Mouse (Mus musculus): ENCODE measurements around the gene Napepld. TPM values are rescaled to one million over a fixed set of nuclear protein-coding genes. Genes with fewer than 3 reads are reported as not detected.
A peak's percentile ranks its signal among the peaks of the same experiment; 100 is the strongest.

Gene Napepld
- polyA plus RNA-seq, 1 experiment: 14.4 TPM

DNA sequence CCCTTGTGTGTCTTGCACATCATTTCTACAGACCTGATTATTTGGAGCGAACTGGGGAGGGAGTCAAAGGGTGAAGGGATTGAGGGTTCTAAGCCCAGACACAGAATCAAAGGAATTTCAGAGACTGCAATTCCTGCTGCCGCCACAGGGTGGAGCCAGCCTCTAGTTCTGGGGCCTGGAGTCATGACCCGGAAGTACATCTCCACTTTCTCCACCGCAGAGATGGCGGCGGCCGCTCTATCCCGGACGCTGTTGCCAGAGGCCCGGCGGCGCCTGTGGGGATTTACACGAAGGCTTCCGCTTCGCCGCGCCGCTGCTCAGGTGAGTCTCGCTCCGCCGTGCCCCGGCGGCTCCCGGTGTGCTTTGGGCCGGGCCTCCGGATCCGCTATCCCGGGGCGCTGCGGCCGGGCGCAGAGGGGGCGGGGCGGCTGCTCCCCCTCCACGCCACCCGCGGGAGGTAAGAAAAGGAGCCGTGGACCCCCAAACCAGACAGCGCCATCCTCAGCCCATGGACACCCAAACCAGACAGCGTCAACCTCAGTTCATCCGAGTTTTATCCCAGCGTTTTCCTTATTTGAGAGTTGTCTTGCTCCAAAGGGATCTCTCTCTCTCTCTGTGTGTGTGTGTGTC is 35.9 kb upstream of the Napepld start, which contains the start of gene Pmpcb:
Gene Pmpcb, plus strand, starts transcription at position 186 of the 630 bp plus-strand sequence.
- peak within 1 kb of the TSS; percentile 7 for H3K27ac ChIP-seq (ENCODE audit: control insufficient read depth, insufficient read depth, low read depth, low read length)
- H3K27me3 ChIP-seq (ENCODE audit: control insufficient read depth, insufficient read depth, low read length): no peaks in the 10 kb centered on the region
- TF ChIP-seq POLR2A (IDR thresholded peaks at IDR 0.05; ENCODE audit: control insufficient read depth, low read depth, low read length): peak; percentile 84
- peak; percentile 95 for TF ChIP-seq CTCF (IDR thresholded peaks at IDR 0.05; ENCODE audit: control insufficient read depth, insufficient read depth, insufficient replicate concordance, low read depth, low read length)
- peaks cover 14% of the 10 kb centered on the region for H3K4me1 ChIP-seq (ENCODE audit: control insufficient read depth, insufficient read depth, low read length)
- H3K4me3 ChIP-seq (ENCODE audit: control insufficient read depth, low read depth, low read length): peak within 1 kb of the TSS; percentile 80
- H3K36me3 ChIP-seq (ENCODE audit: control insufficient read depth, insufficient read depth, low read length): peaks cover 6% of the 10 kb centered on the region

DNA sequence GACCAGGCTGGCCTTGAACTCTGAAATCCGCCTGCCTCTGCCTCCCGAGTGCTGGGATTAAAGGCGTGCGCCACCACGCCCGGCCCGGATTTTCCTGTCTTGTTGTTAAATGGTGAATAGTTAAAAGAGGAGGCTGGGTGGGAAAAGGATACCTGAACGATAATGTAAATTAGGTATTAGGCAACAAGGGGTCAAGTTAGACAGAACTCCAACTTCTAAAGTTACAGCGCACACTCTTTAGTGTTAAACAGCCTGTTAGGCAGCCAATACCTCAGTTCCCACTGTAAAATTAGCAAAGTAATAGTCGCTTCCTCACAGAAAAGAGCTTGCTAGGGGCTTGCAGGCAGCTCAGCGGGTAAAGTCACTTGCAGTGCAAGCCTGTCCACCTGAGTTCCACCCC is 34.9 kb upstream of the Napepld start:
- Histone ChIP-seq H3K36me3 (ENCODE audit: control insufficient read depth, insufficient read depth, low read length) (peaks cover 6% of the 10 kb centered on the region), H3K4me1 (ENCODE audit: control insufficient read depth, insufficient read depth, low read length) (peaks cover 14% of the 10 kb centered on the region), H3K27ac (ENCODE audit: control insufficient read depth, insufficient read depth, low read depth, low read length) (no peak overlapping the region), H3K27me3 (ENCODE audit: control insufficient read depth, insufficient read depth, low read length) (no peaks in the 10 kb centered on the region), H3K4me3 (ENCODE audit: control insufficient read depth, low read depth, low read length) (no peak overlapping the region)
- TF ChIP-seq CTCF (IDR thresholded peaks at IDR 0.05; ENCODE audit: control insufficient read depth, insufficient read depth, insufficient replicate concordance, low read depth, low read length) (no peak), POLR2A (IDR thresholded peaks at IDR 0.05; ENCODE audit: control insufficient read depth, low read depth, low read length) (no peak)

DNA sequence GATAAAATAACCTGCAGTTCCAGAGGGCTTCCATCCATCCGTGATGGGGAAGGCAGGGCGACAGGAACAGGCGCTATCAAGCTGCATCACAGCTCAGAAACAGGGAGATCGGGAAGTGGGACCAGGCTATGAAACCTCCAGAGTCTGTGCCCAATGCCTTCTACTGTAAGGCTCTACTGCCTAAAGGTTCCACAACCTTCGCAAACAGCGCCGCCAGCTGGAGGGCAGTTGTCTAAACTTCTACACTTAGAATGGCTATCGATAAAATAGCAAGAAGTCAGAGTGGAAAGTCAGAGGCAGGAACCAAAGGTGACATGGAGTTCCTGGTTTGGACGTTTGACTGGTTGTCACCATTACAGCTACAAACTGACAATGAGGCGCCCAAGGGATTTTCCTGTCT is 34.4 kb upstream of the Napepld start:
- Histone ChIP-seq H3K4me1 (ENCODE audit: control insufficient read depth, insufficient read depth, low read length) (peaks cover 14% of the 10 kb centered on the region), H3K27ac (ENCODE audit: control insufficient read depth, insufficient read depth, low read depth, low read length) (peak overlapping the region; percentile 41; the same call in 1 of the 2 replicates), H3K4me3 (ENCODE audit: control insufficient read depth, low read depth, low read length) (peak overlapping the region; percentile 84), H3K27me3 (ENCODE audit: control insufficient read depth, insufficient read depth, low read length) (no peaks in the 10 kb centered on the region), H3K36me3 (ENCODE audit: control insufficient read depth, insufficient read depth, low read length) (peaks cover 6% of the 10 kb centered on the region)
- TF ChIP-seq CTCF (IDR thresholded peaks at IDR 0.05; ENCODE audit: control insufficient read depth, insufficient read depth, insufficient replicate concordance, low read depth, low read length): peak; percentile 72; the same call in 1 of the 2 replicates
- no peak for TF ChIP-seq POLR2A (IDR thresholded peaks at IDR 0.05; ENCODE audit: control insufficient read depth, low read depth, low read length)

DNA sequence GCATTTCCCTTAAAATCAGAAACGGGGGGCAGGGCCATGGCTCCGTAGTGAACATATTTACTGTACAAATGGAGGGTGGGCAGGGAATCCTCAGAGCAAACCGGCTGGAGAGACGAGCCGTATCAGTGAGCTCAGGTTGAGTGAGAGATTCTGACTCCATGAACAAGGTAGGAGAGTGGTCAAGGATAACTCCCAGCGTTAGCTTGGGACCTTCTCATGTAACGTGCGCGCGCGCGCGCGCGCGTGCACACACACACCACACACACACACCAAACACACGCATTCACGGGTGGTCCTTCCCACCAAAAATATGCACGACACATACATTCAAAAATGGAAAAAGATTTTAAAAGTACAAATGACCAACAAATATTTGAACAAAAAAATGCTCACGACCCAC is 33.9 kb upstream of the Napepld start:
- Histone ChIP-seq H3K27ac (ENCODE audit: control insufficient read depth, insufficient read depth, low read depth, low read length) (peak overlapping the region; percentile 41), H3K4me1 (ENCODE audit: control insufficient read depth, insufficient read depth, low read length) (peaks cover 14% of the 10 kb centered on the region), H3K4me3 (ENCODE audit: control insufficient read depth, low read depth, low read length) (peak overlapping the region; percentile 84), H3K36me3 (ENCODE audit: control insufficient read depth, insufficient read depth, low read length) (peaks cover 3% of the 10 kb centered on the region), H3K27me3 (ENCODE audit: control insufficient read depth, insufficient read depth, low read length) (no peaks in the 10 kb centered on the region)
- no peak for TF ChIP-seq CTCF (IDR thresholded peaks at IDR 0.05; ENCODE audit: control insufficient read depth, insufficient read depth, insufficient replicate concordance, low read depth, low read length)
- no peak for TF ChIP-seq POLR2A (IDR thresholded peaks at IDR 0.05; ENCODE audit: control insufficient read depth, low read depth, low read length)

DNA sequence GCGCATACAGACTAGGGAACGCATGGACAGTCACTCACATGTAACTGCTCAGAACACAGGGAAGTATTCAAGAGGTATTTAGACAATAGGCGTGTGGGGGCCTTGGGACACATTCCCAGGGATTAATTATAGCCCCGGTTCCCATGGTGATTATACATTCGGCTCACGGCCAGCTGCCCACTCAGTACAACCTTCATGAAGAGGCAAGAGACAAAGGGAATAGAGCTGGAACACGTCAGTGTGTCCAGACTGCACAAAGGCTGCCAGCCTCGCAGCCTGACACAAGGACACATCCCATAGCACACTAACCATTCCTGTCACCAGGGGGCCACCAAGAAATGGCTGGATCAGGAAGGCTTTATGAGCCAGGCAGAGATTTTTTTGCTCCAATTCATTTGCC is 31.7 kb upstream of the Napepld start:
- no peaks in the 10 kb centered on the region for H3K36me3 ChIP-seq (ENCODE audit: control insufficient read depth, insufficient read depth, low read length)
- no peak overlapping the region for H3K4me3 ChIP-seq (ENCODE audit: control insufficient read depth, low read depth, low read length)
- no peaks in the 10 kb centered on the region for H3K27me3 ChIP-seq (ENCODE audit: control insufficient read depth, insufficient read depth, low read length)
- H3K4me1 ChIP-seq (ENCODE audit: control insufficient read depth, insufficient read depth, low read length): peaks cover 13% of the 10 kb centered on the region
- H3K27ac ChIP-seq (ENCODE audit: control insufficient read depth, insufficient read depth, low read depth, low read length): peak overlapping the region; percentile 52; the same call in 1 of the 2 replicates
- TF ChIP-seq POLR2A (IDR thresholded peaks at IDR 0.05; ENCODE audit: control insufficient read depth, low read depth, low read length) (no peak), CTCF (IDR thresholded peaks at IDR 0.05; ENCODE audit: control insufficient read depth, insufficient read depth, insufficient replicate concordance, low read depth, low read length) (peak; percentile 52; the same call in 1 of the 2 replicates)

DNA sequence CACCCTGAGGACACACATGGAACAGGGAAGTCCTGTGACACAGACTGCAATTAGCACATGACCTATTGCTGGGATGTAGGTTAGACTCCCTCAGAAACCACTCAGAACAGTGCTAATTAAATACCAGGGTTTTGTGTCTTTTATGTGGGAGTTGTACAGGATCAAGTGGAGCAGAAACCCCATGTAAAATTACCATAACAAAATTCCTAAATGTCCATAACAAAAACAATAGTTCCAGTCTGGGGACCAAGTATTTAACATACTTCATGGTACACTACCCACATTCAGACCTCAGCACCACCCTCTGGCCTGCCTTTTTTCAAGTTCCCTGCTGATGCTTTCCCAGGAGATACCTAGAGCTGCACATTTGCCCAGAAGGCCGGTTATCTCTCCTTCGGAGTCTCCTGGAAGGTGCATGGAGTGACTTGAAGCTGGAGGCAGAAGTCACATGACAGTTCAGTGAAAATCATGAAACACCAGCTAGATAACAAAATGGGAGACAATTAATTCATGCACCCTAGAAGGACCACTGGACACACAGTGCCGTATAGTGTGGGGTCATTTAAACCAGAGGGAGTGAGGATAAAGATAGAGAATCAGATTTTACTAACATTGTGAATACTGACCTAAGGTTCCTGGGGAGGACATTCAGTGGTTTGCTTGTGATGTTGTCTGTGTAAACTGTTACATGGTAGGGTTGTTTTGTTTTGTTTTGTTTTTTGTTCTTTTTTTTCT is 31.1 kb upstream of the Napepld start:
- Histone ChIP-seq H3K4me3 (ENCODE audit: control insufficient read depth, low read depth, low read length) (no peak overlapping the region), H3K27ac (ENCODE audit: control insufficient read depth, insufficient read depth, low read depth, low read length) (peak overlapping the region; percentile 52; the same call in 1 of the 2 replicates), H3K27me3 (ENCODE audit: control insufficient read depth, insufficient read depth, low read length) (no peaks in the 10 kb centered on the region), H3K4me1 (ENCODE audit: control insufficient read depth, insufficient read depth, low read length) (peaks cover 10% of the 10 kb centered on the region), H3K36me3 (ENCODE audit: control insufficient read depth, insufficient read depth, low read length) (no peaks in the 10 kb centered on the region)
- TF ChIP-seq CTCF (IDR thresholded peaks at IDR 0.05; ENCODE audit: control insufficient read depth, insufficient read depth, insufficient replicate concordance, low read depth, low read length) (no peak), POLR2A (IDR thresholded peaks at IDR 0.05; ENCODE audit: control insufficient read depth, low read depth, low read length) (no peak)

DNA sequence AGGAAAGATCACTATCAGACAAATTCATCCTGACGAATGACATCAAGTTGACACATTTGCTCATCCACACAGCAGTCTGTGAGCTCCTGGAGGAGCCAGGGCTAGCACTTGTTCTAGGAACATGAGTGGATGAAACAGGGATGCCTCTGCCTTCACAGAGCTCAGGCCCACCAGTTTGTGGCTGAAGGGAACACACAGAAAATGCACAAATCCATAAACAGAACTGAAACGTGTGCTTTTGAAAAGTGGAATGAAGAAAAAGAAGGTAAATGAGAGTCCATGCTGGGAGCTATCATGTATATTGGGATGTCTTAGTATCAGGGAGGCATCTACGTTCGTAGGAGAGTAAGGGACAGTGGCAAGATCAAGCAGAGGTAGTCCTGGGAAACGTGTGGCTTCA is 27.9 kb upstream of the Napepld start:
- no peak for TF ChIP-seq POLR2A (IDR thresholded peaks at IDR 0.05; ENCODE audit: control insufficient read depth, low read depth, low read length)
- TF ChIP-seq CTCF (IDR thresholded peaks at IDR 0.05; ENCODE audit: control insufficient read depth, insufficient read depth, insufficient replicate concordance, low read depth, low read length): no peak

More for the DNA sequence above, 27.9 kb upstream of the Napepld start:
- no peaks in the 10 kb centered on the region for H3K4me1 ChIP-seq (ENCODE audit: control insufficient read depth, insufficient read depth, low read length)
- H3K27me3 ChIP-seq (ENCODE audit: control insufficient read depth, insufficient read depth, low read length): no peaks in the 10 kb centered on the region
- no peak overlapping the region for H3K4me3 ChIP-seq (ENCODE audit: control insufficient read depth, low read depth, low read length)
- no peaks in the 10 kb centered on the region; the same call in 1 of the 2 replicates for H3K36me3 ChIP-seq (ENCODE audit: control insufficient read depth, insufficient read depth, low read length)
- H3K27ac ChIP-seq (ENCODE audit: control insufficient read depth, insufficient read depth, low read depth, low read length): no peak overlapping the region

Data from testis, adult 2 months (tissue).